Mouse (Mus musculus) embryonic fibroblast, embryonic 13.5 days (primary cell): Measurements from ENCODE around the gene Plxna1.

Source experiments
- CTCF ChIP-seq: IDR thresholded peaks from 2 replicates; pipeline ENCODE4 v1.5.1; 2011; ENCODE audit warnings: mild to moderate bottlenecking, control low read depth, low read length, moderate library complexity, borderline replicate concordance; ENCODE audit not compliant: insufficient read depth
- POLR2A ChIP-seq: IDR thresholded peaks from 2 replicates; pipeline ENCODE4 v1.6.1; 2011; ENCODE audit warnings: low read depth, mild to moderate bottlenecking, control low read depth, low read length, moderate library complexity

DNA sequence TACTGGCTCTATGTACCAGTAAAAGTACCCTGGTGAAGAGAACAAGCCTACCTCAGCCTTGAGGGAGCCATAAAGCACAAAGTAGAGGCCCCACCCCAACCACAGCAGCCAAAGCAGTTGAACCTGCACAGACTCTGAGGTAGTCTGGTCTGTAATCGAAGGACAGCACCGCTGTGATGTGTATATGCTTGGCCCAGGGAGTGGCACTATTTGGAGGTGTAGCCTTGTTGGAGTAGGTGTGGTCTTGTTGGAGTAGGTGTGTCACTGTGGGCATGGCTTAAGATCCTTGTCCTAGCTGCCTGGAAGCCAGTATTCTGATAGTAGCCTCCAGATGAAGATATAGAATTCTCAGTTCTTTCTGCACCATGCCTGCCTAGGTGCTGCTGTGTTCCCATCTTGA is 29.8 kb upstream of the Plxna1 start:
- TF ChIP-seq CTCF (no peak), POLR2A (no peak)
